Mouse (Mus musculus) heart, adult 2 months (tissue): ENCODE results near the gene Spata31d1d.

Experiments used
- CTCF ChIP-seq: fragments of 200-600 bp; IDR thresholded peaks from 2 replicates; pipeline ENCODE4 v1.8.1; 2022; ENCODE audit warnings: antibody characterized with exemption, mild to moderate bottlenecking, moderate library complexity
- EP300 ChIP-seq: fragments of 200-500 bp; IDR thresholded peaks from 2 replicates; pipeline ENCODE4 v1.6.1; 2011; ENCODE audit warnings: low read depth, low read length, control low read depth; ENCODE audit not compliant: insufficient read depth
- POLR2A ChIP-seq: fragments of 200-500 bp; IDR thresholded peaks from 2 replicates; pipeline ENCODE4 v1.6.1; 2011; ENCODE audit warnings: mild to moderate bottlenecking, low read depth, low read length, control low read depth; ENCODE audit not compliant: insufficient read depth

GRCm38 (mm10) chr13:59695781-59696180 lies 35.8 kb downstream of the Spata31d1d start:
- TF ChIP-seq CTCF (no peak), POLR2A (no peak), EP300 (no peak)
